Mouse (Mus musculus): ENCODE results near the gene Prdm16. TPM values are rescaled to one million over a fixed set of nuclear protein-coding genes. Genes with fewer than 3 reads are reported as not detected.

The Prdm16 gene
- polyA plus RNA-seq, 1 experiment from 2014 or later, result 12.5 TPM

DNA sequence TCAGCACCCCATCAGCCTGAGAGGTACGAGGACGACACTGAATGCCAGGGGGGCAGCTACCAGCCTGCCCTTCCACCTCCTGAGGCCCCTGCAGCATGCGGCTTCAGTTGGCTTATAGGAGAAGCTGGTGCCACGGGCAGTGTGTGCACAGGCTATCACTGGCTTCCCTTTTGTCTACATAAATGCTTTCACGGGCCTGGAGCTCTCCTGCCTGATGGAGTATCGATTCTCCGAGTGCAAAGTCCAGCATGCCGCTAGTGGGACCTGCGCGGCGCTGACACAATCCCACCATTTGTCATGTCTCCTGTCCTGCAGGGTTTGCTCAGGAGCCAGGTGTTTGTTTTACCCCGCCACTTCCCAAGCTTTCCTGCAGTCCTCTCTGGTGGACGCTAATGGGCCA lies 44.1 kb downstream of the Prdm16 start:
- peak overlapping the region; percentile 88 for H3K27ac ChIP-seq (replicated peaks)
- peaks cover 96% of the 10 kb centered on the region for H3K4me1 ChIP-seq
- 83% methylated on average over 13 of the region's 13 CpGs for WGBS
- no peaks in the 10 kb centered on the region for H3K9me3 ChIP-seq (replicated peaks)
- no peaks in the 10 kb centered on the region for H3K36me3 ChIP-seq
- H3K4me3 ChIP-seq, result no peak overlapping the region
- H3K27me3 ChIP-seq (ENCODE audit: low read depth, poor library complexity, severe bottlenecking), result peaks cover 93% of the 10 kb centered on the region
- no peak for DNase-seq (ENCODE audit: low spot score)

DNA sequence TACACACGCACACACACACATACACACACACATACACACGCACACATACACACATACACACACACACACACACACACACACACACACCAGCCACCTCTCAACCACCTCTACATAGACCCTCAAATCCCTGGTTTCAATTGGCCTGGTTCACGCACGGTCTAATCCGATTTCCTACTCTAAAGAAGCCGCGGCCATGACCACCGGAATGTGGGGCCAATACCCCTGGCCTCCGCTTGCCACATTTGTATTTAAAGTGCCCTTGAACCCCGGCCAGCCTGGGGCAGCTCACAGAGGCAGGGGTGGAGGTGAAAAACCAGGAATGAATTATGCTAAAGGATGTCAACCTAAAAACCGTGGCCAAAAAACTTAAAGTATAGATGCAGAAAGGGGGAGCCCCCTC lies 45.8 kb downstream of the Prdm16 start:
- DNase-seq (ENCODE audit: low spot score), result peak; percentile 76
- Histone ChIP-seq H3K4me3 (no peak overlapping the region), H3K27ac (replicated peaks) (peak overlapping the region; percentile 71), H3K27me3 (ENCODE audit: low read depth, poor library complexity, severe bottlenecking) (peaks cover 93% of the 10 kb centered on the region), H3K9me3 (replicated peaks) (no peaks in the 10 kb centered on the region), H3K4me1 (peaks cover 96% of the 10 kb centered on the region), H3K36me3 (no peaks in the 10 kb centered on the region)
- WGBS, result 59% methylated on average over 11 of the region's 11 CpGs

- peak overlapping the region; percentile 76 for H3K27ac ChIP-seq (replicated peaks)
- DNase-seq (ENCODE audit: low spot score), result no peak
- peaks cover 81% of the 10 kb centered on the region for H3K4me1 ChIP-seq
- no peaks in the 10 kb centered on the region for H3K9me3 ChIP-seq (replicated peaks)
- H3K4me3 ChIP-seq, result no peak overlapping the region
- 78% methylated on average over 11 of the region's 11 CpGs for WGBS
- H3K36me3 ChIP-seq, result no peaks in the 10 kb centered on the region
- peaks cover 74% of the 10 kb centered on the region for H3K27me3 ChIP-seq (ENCODE audit: low read depth, poor library complexity, severe bottlenecking)
Measured at GRCm38 (mm10) chr4:154586334-154586733, 50.3 kb downstream of the Prdm16 start.

GRCm38 (mm10) chr4:154585779-154586178 lies 50.9 kb downstream of the Prdm16 start:
- DNase-seq (ENCODE audit: low spot score), result no peak
- H3K4me1 ChIP-seq, result peaks cover 79% of the 10 kb centered on the region
- H3K36me3 ChIP-seq, result no peaks in the 10 kb centered on the region
- H3K9me3 ChIP-seq (replicated peaks), result no peaks in the 10 kb centered on the region
- WGBS, result 61% methylated on average over 14 of the region's 14 CpGs
- peak overlapping the region; percentile 76 for H3K27ac ChIP-seq (replicated peaks)
- peaks cover 72% of the 10 kb centered on the region for H3K27me3 ChIP-seq (ENCODE audit: low read depth, poor library complexity, severe bottlenecking)
- no peak overlapping the region for H3K4me3 ChIP-seq

DNA sequence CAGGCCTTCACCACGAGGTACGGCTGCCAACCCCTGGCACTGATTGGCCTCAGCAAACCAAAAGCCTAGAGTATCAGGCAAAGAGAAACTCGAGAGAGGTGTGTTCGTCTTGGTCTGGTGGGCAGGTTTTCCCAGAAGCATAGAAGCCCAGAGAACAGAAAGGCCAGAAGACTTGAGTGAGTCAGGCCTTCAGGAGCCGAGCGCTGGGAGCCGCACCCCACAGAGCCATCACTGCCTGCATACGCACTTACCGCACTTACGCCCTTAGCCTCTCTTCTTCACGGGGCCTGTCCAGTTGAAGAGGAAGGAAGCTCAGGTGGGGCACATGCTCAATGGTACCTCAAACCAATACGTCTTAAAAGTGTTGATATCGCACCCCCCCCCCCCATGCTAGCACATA lies 53.0 kb downstream of the Prdm16 start:
- DNase-seq (ENCODE audit: low spot score), result no peak
- Histone ChIP-seq H3K4me1 (peaks cover 63% of the 10 kb centered on the region), H3K36me3 (no peaks in the 10 kb centered on the region), H3K4me3 (no peak overlapping the region), H3K9me3 (replicated peaks) (no peaks in the 10 kb centered on the region), H3K27ac (replicated peaks) (no peak overlapping the region), H3K27me3 (ENCODE audit: low read depth, poor library complexity, severe bottlenecking) (peaks cover 61% of the 10 kb centered on the region)
- 90% methylated on average over 13 of the region's 13 CpGs for WGBS

DNA sequence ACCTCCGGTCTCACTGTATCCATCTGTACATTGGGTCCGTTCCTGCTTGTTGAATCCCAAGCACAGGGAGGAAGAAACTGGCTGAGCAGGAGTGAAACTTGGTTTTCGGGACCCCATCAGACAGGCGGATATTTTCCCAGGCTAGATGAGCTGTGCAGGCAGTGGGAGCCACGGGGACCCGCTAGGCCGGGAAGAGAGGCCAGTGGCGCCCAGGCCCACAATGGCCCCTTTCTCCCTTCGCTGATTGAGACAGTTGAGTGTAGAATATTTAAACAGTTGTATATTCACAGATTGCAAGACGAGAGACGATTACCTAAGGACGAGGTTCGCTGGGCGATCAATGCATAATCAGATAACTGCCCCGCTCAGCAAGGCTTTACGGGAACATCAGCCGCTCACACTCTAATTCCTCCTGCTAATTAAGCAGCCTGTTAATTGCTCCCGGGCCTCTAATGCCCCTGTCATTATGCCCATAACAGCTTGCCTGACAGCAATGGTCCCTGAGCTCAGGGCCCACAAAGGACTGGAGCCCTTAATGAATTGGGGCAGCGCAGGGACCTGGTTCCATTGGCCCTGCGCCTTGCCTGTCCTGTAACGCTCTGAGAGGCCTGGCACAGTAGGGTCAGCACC lies 54.0 kb downstream of the Prdm16 start:
- Histone ChIP-seq H3K36me3 (no peaks in the 10 kb centered on the region), H3K27me3 (ENCODE audit: low read depth, poor library complexity, severe bottlenecking) (peaks cover 58% of the 10 kb centered on the region), H3K4me1 (peaks cover 53% of the 10 kb centered on the region), H3K9me3 (replicated peaks) (no peaks in the 10 kb centered on the region), H3K27ac (replicated peaks) (no peak overlapping the region), H3K4me3 (no peak overlapping the region)
- no peak for DNase-seq (ENCODE audit: low spot score)
- 87% methylated on average over 21 of the region's 21 CpGs for WGBS

DNA sequence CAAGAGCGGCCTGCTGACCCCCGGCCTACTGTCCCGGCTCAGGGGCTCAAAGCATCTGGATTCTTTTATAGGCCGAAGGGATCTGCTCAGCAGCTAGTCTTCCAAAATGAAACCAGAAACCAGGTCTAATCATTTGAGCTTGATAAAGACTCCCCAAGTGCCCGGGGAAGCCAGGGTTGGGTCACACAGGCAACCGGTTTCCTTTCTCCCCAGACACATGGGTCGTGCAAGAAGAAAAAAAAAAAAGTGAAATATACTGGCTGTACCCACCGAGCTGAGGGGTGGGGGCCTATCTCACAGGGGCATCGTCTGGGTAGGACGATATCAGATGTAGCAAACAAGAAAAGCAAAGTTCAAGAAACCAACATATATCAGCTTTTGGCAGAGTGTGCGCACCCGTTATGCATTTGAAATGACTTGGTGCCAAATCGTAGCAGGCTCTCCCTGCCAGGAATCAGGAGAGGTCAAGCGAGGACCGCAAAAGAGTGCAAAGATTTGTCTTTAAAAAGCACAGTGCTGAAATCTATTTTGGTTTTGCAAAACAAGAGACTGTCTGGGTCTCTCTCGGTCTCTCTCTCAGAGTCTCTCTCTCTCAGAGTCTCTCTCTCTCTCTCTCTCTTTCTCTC lies 55.3 kb downstream of the Prdm16 start:
- Histone ChIP-seq H3K36me3 (no peaks in the 10 kb centered on the region), H3K4me3 (no peak overlapping the region), H3K27me3 (ENCODE audit: low read depth, poor library complexity, severe bottlenecking) (peaks cover 58% of the 10 kb centered on the region), H3K9me3 (replicated peaks) (no peaks in the 10 kb centered on the region), H3K4me1 (peaks cover 40% of the 10 kb centered on the region), H3K27ac (replicated peaks) (0 out of 2 replicates have a peak overlapping the region, but pooled peaks have one; percentile 19)
- WGBS, result 82% methylated on average over 16 of the region's 16 CpGs
- DNase-seq (ENCODE audit: low spot score), result no peak

GRCm38 (mm10) chr4:154574208-154574875 lies 62.3 kb downstream of the Prdm16 start:
- H3K27ac ChIP-seq (replicated peaks), result 0 out of 2 replicates have a peak overlapping the region, but pooled peaks have one; percentile 42
- peaks cover 92% of the 10 kb centered on the region for H3K27me3 ChIP-seq (ENCODE audit: low read depth, poor library complexity, severe bottlenecking)
- 74% methylated on average over 13 of the region's 13 CpGs for WGBS
- no peak overlapping the region for H3K4me3 ChIP-seq
- peaks cover 49% of the 10 kb centered on the region for H3K4me1 ChIP-seq
- H3K36me3 ChIP-seq, result no peaks in the 10 kb centered on the region
- DNase-seq (ENCODE audit: low spot score), result no peak
- no peaks in the 10 kb centered on the region for H3K9me3 ChIP-seq (replicated peaks)

GRCm38 (mm10) chr4:154570451-154570881 lies 66.2 kb downstream of the Prdm16 start:
- H3K4me1 ChIP-seq, result peaks cover 81% of the 10 kb centered on the region
- peak; percentile 42 for DNase-seq (ENCODE audit: low spot score)
- H3K9me3 ChIP-seq (replicated peaks), result no peaks in the 10 kb centered on the region
- H3K27ac ChIP-seq (replicated peaks), result peak overlapping the region; percentile 74
- 6% methylated on average over 10 of the region's 10 CpGs for WGBS
- H3K27me3 ChIP-seq (ENCODE audit: low read depth, poor library complexity, severe bottlenecking), result peaks cover 93% of the 10 kb centered on the region
- H3K4me3 ChIP-seq, result no peak overlapping the region; the same call in 1 of the 2 replicates
- H3K36me3 ChIP-seq, result no peaks in the 10 kb centered on the region

- peaks cover 77% of the 10 kb centered on the region for H3K4me1 ChIP-seq
Measured at GRCm38 (mm10) chr4:154569845-154570244, 66.8 kb downstream of the Prdm16 start.

GRCm38 (mm10) chr4:154568798-154569197 lies 67.9 kb downstream of the Prdm16 start:
- Histone ChIP-seq H3K27ac (replicated peaks) (no peak overlapping the region), H3K27me3 (ENCODE audit: low read depth, poor library complexity, severe bottlenecking) (peaks cover 92% of the 10 kb centered on the region), H3K9me3 (replicated peaks) (no peaks in the 10 kb centered on the region), H3K4me1 (peaks cover 69% of the 10 kb centered on the region), H3K4me3 (no peak overlapping the region), H3K36me3 (no peaks in the 10 kb centered on the region)
- no peak for DNase-seq (ENCODE audit: low spot score)
- 79% methylated on average over 15 of the region's 15 CpGs for WGBS

More at GRCm38 (mm10) chr4:154569845-154570244, 66.8 kb downstream of the Prdm16 start:
- H3K27me3 ChIP-seq (ENCODE audit: low read depth, poor library complexity, severe bottlenecking), result peaks cover 92% of the 10 kb centered on the region
- no peaks in the 10 kb centered on the region for H3K36me3 ChIP-seq
- H3K27ac ChIP-seq (replicated peaks), result peak overlapping the region; percentile 74; the same call in 1 of the 2 replicates
- DNase-seq (ENCODE audit: low spot score), result no peak
- 63% methylated on average over 9 of the region's 9 CpGs for WGBS
- no peaks in the 10 kb centered on the region for H3K9me3 ChIP-seq (replicated peaks)
- no peak overlapping the region for H3K4me3 ChIP-seq

- H3K27me3 ChIP-seq (ENCODE audit: low read depth, poor library complexity, severe bottlenecking), result peaks cover 92% of the 10 kb centered on the region
- no peak for DNase-seq (ENCODE audit: low spot score)
- H3K9me3 ChIP-seq (replicated peaks), result no peaks in the 10 kb centered on the region
- H3K4me3 ChIP-seq, result no peak overlapping the region
- H3K36me3 ChIP-seq, result no peaks in the 10 kb centered on the region
- 44% methylated on average over 11 of the region's 11 CpGs for WGBS
- peak overlapping the region; percentile 60 for H3K27ac ChIP-seq (replicated peaks)
- H3K4me1 ChIP-seq, result peaks cover 65% of the 10 kb centered on the region
Measured at GRCm38 (mm10) chr4:154567942-154568341, 68.7 kb downstream of the Prdm16 start.

DNA sequence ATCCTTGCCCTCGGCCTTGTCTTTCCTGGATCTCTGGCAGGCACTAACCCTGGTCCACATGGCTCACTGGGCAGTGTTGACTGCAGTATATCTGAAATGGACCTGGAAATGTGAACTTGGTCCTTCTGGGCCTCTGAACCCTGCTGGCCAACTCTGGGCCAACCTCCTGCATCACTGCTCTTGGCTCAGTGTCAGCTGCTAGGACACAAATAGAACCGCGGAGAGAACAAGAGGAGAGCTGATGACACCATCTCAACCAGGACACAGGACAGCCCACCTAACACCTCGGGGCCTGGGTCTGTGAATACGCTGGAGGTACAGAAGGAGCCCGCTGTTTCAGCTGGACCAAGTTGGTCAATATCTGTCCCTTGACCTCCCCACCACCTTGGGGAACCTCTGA lies 73.5 kb downstream of the Prdm16 start:
- 85% methylated on average over 6 of the region's 6 CpGs for WGBS

More for the DNA sequence above, 73.5 kb downstream of the Prdm16 start:
- no peak overlapping the region for H3K4me3 ChIP-seq
- peaks cover 37% of the 10 kb centered on the region for H3K4me1 ChIP-seq
- no peak for DNase-seq (ENCODE audit: low spot score)
- H3K36me3 ChIP-seq, result no peaks in the 10 kb centered on the region
- peaks cover 97% of the 10 kb centered on the region for H3K27me3 ChIP-seq (ENCODE audit: low read depth, poor library complexity, severe bottlenecking)
- H3K27ac ChIP-seq (replicated peaks), result no peak overlapping the region
- no peaks in the 10 kb centered on the region for H3K9me3 ChIP-seq (replicated peaks)

All from midbrain, embryonic 10.5 days (tissue).